Mouse (Mus musculus) cerebellum, postnatal 36 days (tissue): ENCODE results near the gene Csrnp3.

Source experiments
- DNase-seq, 2 experiments: peaks; one replicate each; pipeline ENCODE4 v3.0.0; 2021 to 2022; ENCODE audit warnings: mixed read lengths in 2 of 2

Csrnp3 gene

GRCm38 (mm10) chr2:65870919-65871582 is 25.5 kb downstream of the Csrnp3 start:
- DNase-seq = peak in 1 of 2 experiments; percentile 6

- DNase-seq = peak in 1 of 2 experiments; percentile 14
Observed at GRCm38 (mm10) chr2:65891590-65891989, 46.0 kb downstream of the Csrnp3 start.

DNA sequence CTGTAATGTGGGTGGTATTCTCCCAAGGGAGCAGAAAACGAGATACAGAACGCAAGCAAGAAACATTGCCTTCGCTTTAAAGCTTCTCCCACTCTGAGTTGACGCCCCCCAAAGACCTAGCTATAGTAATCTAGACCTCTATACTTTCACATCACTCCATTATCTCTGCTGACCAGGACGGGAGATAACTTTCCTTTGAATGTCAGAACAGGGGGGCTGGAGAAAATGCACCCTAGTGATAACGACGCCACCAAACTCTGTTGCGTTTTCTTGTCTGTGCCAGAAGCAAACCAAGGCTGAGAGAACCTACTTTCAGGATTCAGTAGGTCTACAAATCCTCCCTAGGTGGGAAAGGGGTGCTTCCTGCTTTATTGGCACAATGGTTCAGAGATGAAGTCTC is 47.7 kb downstream of the Csrnp3 start:
- DNase-seq = no peak

DNA sequence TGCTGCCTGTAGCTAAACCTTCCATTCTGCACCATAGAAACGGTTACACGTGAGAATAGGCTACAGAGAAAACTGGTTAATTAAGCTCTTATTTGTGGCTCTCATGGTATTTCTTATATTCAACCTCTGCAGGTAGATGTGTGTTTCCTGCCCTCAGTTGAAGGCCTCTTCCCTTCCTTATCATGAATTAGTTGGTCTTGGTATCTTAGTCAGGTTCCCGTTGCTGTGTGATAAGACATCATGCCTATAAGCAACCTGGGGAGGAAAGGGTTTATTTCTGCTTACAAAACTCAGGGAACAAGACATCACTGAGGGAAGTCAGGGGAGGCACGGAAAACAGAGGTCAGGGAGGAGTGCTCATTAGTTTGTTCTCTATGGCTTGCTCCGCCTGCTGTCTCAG is 48.7 kb downstream of the Csrnp3 start:
- DNase-seq = no peak

DNA sequence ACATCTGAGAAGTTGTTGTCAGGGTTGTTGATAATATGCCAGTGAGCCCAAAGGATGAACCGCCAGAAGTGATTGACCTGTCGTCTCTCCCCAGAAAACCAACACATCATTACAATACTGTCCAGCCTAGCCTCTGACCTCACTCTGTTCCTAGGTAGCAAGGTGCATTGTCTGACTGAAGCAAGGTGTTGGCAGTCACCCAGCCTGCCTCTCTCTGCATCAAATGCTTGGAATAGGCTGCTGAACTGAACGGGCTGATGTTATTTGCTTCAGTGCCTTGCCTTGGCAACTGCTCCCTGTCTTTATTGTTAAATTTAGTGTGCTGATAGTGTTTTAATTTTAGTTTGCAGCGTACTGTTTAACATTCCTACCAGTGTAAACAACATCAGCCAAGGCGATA is 51.0 kb downstream of the Csrnp3 start:
- peak; percentile 37 to 54 for DNase-seq

GRCm38 (mm10) chr2:65897084-65897483 is 51.5 kb downstream of the Csrnp3 start:
- peak; percentile 6 to 9 for DNase-seq

GRCm38 (mm10) chr2:65899478-65899877 is 53.9 kb downstream of the Csrnp3 start:
- no peak for DNase-seq

DNA sequence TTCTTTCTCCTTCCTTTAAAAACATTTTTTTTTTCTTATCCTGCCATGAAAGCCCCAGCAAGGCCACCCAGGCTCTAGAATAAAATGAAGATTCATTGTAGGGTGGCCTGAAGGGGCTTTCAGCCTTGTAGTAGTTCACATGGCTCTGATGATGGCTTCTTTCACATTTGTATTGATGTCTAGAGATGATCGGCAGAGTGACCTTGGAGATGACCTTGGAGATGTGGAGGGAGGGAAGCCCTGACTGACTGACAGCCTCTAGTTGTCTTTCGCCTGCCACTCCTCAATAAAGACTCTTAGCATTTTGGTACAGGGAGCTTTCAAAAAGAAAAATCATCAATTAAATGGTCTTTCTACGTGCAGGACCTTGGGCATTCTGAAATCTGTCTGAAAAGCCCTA is 63.0 kb downstream of the Csrnp3 start:
- no peak for DNase-seq

DNA sequence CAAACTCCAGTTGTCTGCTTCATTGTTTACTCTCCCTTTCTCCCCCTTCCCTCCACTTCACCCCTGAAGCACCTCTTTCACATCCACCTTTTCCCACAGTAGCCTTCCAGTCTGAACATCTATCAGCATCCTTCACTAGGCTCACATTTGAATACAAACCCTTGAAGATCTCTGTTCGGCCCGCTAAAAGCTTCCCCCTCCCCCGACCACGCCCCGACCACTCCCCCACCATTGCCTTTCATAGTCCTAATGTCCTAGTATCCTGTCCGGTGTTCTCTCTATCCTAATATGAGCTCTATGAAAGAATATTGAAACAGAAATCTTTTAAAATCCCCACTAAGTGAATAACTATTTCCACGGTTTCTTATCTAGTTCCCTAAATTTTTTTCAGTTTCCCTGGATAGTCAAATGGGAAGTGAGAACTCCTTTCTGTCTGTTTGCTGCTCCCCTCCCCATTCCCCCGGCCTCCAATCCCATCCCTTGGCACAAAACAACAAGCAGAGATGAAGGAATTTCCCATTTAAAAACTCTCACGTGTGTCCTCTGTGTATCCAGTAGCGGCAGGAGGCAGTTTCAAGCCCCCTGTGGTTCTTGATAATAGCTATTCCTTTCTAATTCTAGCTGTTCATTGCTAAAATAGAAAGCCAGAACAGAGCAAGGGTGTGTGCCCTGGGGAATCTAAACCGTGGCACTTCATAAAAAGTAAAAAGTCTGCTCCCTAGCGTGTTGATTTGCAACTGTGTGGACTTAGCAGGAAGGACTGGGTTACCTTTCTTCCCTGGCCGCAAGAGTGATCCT is 64.4 kb downstream of the Csrnp3 start:
- no peak for DNase-seq

- no peak for DNase-seq
Observed at GRCm38 (mm10) chr2:65915994-65916393, 70.4 kb downstream of the Csrnp3 start.

DNA sequence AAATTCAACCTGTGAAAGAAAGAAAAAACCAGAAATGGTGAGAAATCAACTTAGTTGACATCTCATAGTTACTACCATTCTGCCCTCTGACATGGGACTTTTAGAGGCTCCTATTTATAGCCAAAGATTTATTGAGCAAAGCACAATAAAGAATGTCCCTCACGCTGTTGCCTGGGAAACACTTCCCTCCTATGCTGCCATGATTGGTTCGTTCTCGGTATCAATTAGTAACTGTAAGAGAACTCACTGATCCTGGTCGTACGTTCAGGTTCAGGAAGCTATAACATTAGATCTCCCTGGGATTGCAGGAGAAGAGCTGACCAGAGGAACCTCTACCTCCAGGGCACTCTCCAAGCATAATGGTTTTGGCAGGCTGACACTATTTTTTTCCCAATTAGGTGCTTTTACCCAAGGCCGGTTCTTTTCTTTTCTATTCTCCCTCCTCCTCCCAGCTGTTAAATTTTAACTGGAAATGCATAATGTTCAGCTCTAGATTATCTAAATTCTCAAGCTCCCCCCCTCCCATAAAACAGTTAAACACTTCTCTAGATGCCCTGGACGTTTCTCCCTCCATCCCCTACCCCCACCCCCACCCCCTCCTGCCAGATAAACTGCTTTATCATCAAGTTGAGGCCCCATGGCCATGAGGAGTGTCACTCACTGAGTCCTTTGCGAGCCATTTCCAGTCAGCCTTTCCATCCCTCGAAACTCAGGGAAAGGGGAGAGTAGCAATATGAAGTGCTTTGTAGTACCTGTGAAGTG is 75.3 kb downstream of the Csrnp3 start:
- DNase-seq = no peak

- DNase-seq = no peak
Observed at GRCm38 (mm10) chr2:65925363-65925941, 79.9 kb downstream of the Csrnp3 start.

- no peak for DNase-seq
Observed at GRCm38 (mm10) chr2:65926935-65927708, 81.6 kb downstream of the Csrnp3 start.

DNA sequence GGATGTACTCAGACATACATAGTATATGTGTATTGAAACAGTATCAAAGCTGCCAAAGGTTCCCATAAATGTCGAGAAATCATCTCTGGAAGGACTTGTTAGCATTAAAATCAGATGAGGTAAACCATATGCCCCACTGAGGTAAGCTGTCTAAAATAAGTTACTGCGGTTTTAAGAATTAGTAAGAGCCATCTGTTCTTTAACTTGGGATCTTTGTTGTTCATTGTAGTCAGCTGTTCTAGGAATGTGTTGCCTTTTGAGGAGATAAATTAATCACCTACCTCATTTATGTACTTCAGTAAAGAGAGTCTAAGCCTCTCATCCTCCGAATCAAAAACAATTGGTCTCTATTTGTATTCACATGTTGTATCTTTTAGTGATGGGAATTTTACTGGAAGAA is 83.7 kb downstream of the Csrnp3 start:
- no peak for DNase-seq

- peak in 1 of 2 experiments; percentile 13 for DNase-seq
Observed at GRCm38 (mm10) chr2:65929927-65930326, 84.4 kb downstream of the Csrnp3 start.

- no peak for DNase-seq
Observed at GRCm38 (mm10) chr2:65931313-65931712, 85.7 kb downstream of the Csrnp3 start.

DNA sequence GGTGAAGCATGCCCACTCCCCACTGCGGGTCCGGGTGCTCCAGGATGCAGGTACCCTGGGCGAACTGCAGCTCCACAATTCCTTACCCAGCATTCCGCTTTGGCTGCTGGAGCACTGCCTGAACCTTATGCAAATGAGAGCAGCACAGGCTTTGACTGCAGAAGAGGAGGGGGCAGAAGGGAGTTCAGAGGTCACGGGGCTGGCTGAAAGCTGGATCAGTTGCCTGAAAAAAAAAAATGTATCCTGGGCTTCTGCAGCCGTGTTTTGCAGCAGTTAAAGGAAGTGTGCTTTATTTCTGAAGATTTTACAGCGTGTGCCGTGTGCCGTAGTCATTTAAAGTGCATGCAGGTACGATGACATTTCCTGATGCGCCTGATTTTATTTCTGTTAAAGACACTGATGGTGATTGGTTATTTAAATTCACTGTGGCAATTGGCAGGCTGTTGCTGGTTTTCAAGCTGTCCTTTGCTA is 86.3 kb downstream of the Csrnp3 start:
- peak; percentile 53 to 62 for DNase-seq

- DNase-seq = no peak
Observed at GRCm38 (mm10) chr2:65934099-65934498, 88.5 kb downstream of the Csrnp3 start.

DNA sequence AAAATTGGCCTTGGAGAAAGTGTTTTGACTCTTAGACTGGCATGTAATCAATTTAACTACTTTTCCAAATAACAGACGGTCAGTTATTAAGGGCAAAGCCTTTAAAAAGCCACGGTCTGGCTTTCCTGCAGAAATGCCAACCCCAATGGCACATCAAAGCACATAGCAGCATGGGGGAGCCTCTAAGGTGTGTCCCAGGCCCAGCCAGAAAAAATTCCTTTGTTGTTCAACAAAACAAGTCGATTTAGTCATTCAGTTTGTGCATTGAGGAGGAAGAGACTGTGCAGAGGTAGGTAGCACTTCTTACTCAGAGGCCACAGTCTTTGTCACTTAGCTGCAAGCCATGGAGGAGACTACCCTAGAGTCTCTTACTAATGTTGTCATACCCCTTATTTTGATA is 93.3 kb downstream of the Csrnp3 start:
- no peak for DNase-seq

GRCm38 (mm10) chr2:65940351-65940750 is 94.8 kb downstream of the Csrnp3 start:
- peak; percentile 72 to 79 for DNase-seq

GRCm38 (mm10) chr2:65942346-65942745 is 96.8 kb downstream of the Csrnp3 start:
- no peak for DNase-seq

DNA sequence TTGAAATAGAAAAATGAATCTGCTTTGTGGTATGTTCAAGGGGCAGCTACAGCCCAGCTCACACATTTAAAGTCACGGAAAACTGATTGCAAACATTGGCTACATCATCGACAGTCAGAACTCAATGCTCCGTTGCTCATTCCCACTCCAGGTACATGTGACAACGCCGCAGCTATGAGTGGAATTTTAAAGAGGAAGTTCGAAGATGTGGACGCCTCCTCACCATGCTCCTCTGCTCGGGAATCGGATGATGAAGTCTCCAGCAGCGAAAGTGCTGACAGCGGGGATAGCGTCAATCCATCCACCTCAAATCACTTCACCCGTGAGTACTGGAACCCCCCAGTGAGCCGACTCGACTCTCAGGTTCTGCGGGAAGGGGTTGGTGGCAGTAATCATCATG is 103.2 kb downstream of the Csrnp3 start:
- DNase-seq = no peak
